Mouse (Mus musculus) ES-E14 (cell line): Measurements from ENCODE around the gene Cdyl. TPM values are rescaled to one million over a fixed set of nuclear protein-coding genes. Genes with fewer than 3 reads are reported as not detected.

Experiments used
- DNase-seq: peaks from one replicate; pipeline ENCODE4 v3.0.0-alpha.2; 2013; ENCODE audit warnings: low read depth, low spot score
- H3K27ac ChIP-seq: 2 replicates; pipeline ENCODE4 v1.5.1; 2012; ENCODE audit warnings: low read depth, mild to moderate bottlenecking, low read length, moderate library complexity, mixed read lengths; ENCODE audit not compliant: poor library complexity, insufficient read depth, severe bottlenecking
- H3K36me3 ChIP-seq: 2 replicates; pipeline ENCODE4 v1.6.1; 2012; ENCODE audit warnings: mild to moderate bottlenecking, low read length, moderate library complexity, mixed read lengths; ENCODE audit not compliant: control insufficient read depth, poor library complexity, insufficient read depth, severe bottlenecking
- H3K4me1 ChIP-seq, 2 experiments: fragments of 150-350 bp in 1 of 2; sonication (generic) in 1 of 2; 2 replicates each; pipeline ENCODE4 v1.6.1; 2012; ENCODE audit warnings: low read length in 2 of 2, mild to moderate bottlenecking in 1 of 2, mixed read lengths in 1 of 2; ENCODE audit not compliant: control insufficient read depth in 2 of 2, insufficient read depth in 2 of 2, poor library complexity in 1 of 2
- H3K4me3 ChIP-seq, 2 experiments: fragments of 150-350 bp in 1 of 2; sonication (generic) in 1 of 2; 2 replicates each; pipeline ENCODE4 v1.5.1; 2012; ENCODE audit warnings: low read length in 2 of 2, low read depth in 1 of 2, mild to moderate bottlenecking in 1 of 2, mixed read lengths in 1 of 2; ENCODE audit not compliant: insufficient read depth in 1 of 2, poor library complexity in 1 of 2, severe bottlenecking in 1 of 2
- H3K9ac ChIP-seq: 2 replicates; pipeline ENCODE4 v1.6.1; 2012; ENCODE audit warnings: low read depth, mild to moderate bottlenecking, low read length, mixed read lengths; ENCODE audit not compliant: poor library complexity, insufficient read depth, severe bottlenecking
- H3K9me3 ChIP-seq: fragments of 150-350 bp; sonication (generic); 2 replicates; pipeline ENCODE4 v1.6.1; 2012; ENCODE audit warnings: low read depth, mild to moderate bottlenecking, low read length; ENCODE audit not compliant: control insufficient read depth, insufficient read depth
- CHD2 ChIP-seq: IDR thresholded peaks from 2 replicates; pipeline ENCODE4 v1.6.1; 2014; ENCODE audit warnings: mild to moderate bottlenecking, low read depth, low read length, inconsistent platforms
- HCFC1 ChIP-seq: IDR thresholded peaks from 2 replicates; pipeline ENCODE4 v1.6.1; 2012; ENCODE audit warnings: low read length, inconsistent platforms, borderline replicate concordance; ENCODE audit not compliant: insufficient read depth
- MAFK ChIP-seq: IDR thresholded peaks from 2 replicates; pipeline ENCODE4 v1.6.1; 2014; ENCODE audit warnings: mild to moderate bottlenecking, low read depth, low read length, inconsistent platforms; ENCODE audit not compliant: insufficient read depth
- ZC3H11A ChIP-seq: IDR thresholded peaks from 2 replicates; pipeline ENCODE4 v1.6.1; 2012; ENCODE audit warnings: low read depth, mild to moderate bottlenecking, inconsistent platforms, low read length, borderline replicate concordance
- ZNF384 ChIP-seq: IDR thresholded peaks from 2 replicates; pipeline ENCODE4 v1.6.1; 2012; ENCODE audit warnings: low read depth, low read length, inconsistent platforms
- in situ Hi-C, 2 experiments: fragments of 600-800 bp; cut with MboI; formaldehyde crosslinking; loops; one replicate each; pipeline ENCODE4 v1.15.1; 2025; ENCODE audit warnings: low sequenced_read_pairs in 2 of 2, inconsistent platforms in 1 of 2; ENCODE audit not compliant: unreplicated experiment in 2 of 2
- total RNA-seq: library from RNA; depleted of rRNA; stranded (reverse); fragments of 300-350 nt; gene quantifications from 2 replicates; pipeline ENCODE4 v1.2.3, GENCODE M21; 2012

Gene Cdyl
- total RNA-seq, 1 experiment = 20.3 TPM

GRCm38 (mm10) chr13:35769673-35770072, 110.0 kb downstream of the Cdyl start:
- TF ChIP-seq MAFK (no peak), ZNF384 (no peak), CHD2 (no peak), ZC3H11A (no peak), HCFC1 (no peak)
- Histone ChIP-seq H3K4me3 (no peak overlapping the region), H3K36me3 (no peaks in the 10 kb centered on the region; the same call in 1 of the 2 replicates), H3K27ac (no peak overlapping the region), H3K9ac (no peak overlapping the region), H3K9me3 (no peaks in the 10 kb centered on the region), H3K4me1 (peaks cover 7 to 23% of the 10 kb centered on the region in 2 experiments)
- in situ Hi-C loops = no loop called here
- peak; percentile 19 for DNase-seq

GRCm38 (mm10) chr13:35770421-35770820, 110.8 kb downstream of the Cdyl start:
- no peaks in the 10 kb centered on the region for H3K9me3 ChIP-seq
- no peak overlapping the region for H3K4me3 ChIP-seq
- no peak for DNase-seq
- H3K27ac ChIP-seq = no peak overlapping the region
- H3K36me3 ChIP-seq = no peaks in the 10 kb centered on the region; the same call in 1 of the 2 replicates
- H3K4me1 ChIP-seq = peaks cover 7 to 27% of the 10 kb centered on the region in 2 experiments
- TF ChIP-seq ZC3H11A (no peak), CHD2 (no peak), MAFK (no peak), HCFC1 (no peak), ZNF384 (no peak)
- in situ Hi-C loops = no loop called here
- H3K9ac ChIP-seq = no peak overlapping the region

- Histone ChIP-seq H3K4me3 (no peak overlapping the region), H3K9me3 (no peaks in the 10 kb centered on the region)
These were observed 112.3 kb downstream of the Cdyl start for GRCm38 (mm10) chr13:35771968-35772382.

GRCm38 (mm10) chr13:35773763-35774162, 114.1 kb downstream of the Cdyl start:
- DNase-seq = no peak
- in situ Hi-C loops = no loop called here
- no peak overlapping the region for H3K9ac ChIP-seq
- no peaks in the 10 kb centered on the region for H3K9me3 ChIP-seq
- no peak overlapping the region for H3K27ac ChIP-seq
- no peaks in the 10 kb centered on the region; the same call in 1 of the 2 replicates for H3K36me3 ChIP-seq
- peaks cover 7 to 31% of the 10 kb centered on the region in 2 experiments for H3K4me1 ChIP-seq
- H3K4me3 ChIP-seq = no peak overlapping the region
- no peak for TF ChIP-seq ZNF384
- no peak for TF ChIP-seq CHD2
- no peak for TF ChIP-seq HCFC1
- TF ChIP-seq ZC3H11A = no peak
- TF ChIP-seq MAFK = no peak

More at GRCm38 (mm10) chr13:35771968-35772382, 112.3 kb downstream of the Cdyl start:
- no peak overlapping the region for H3K27ac ChIP-seq
- DNase-seq = peak; percentile 39
- in situ Hi-C loops = no loop called here
- peaks cover 7 to 29% of the 10 kb centered on the region in 2 experiments for H3K4me1 ChIP-seq
- H3K36me3 ChIP-seq = no peaks in the 10 kb centered on the region; the same call in 1 of the 2 replicates
- H3K9ac ChIP-seq = no peak overlapping the region
- TF ChIP-seq ZC3H11A = 0 out of 2 replicates have a peak, but pooled peaks have one; percentile 9
- no peak for TF ChIP-seq ZNF384

GRCm38 (mm10) chr13:35776123-35776522, 116.5 kb downstream of the Cdyl start:
- no peak for DNase-seq

More at GRCm38 (mm10) chr13:35776123-35776522, 116.5 kb downstream of the Cdyl start:
- Histone ChIP-seq H3K27ac (no peak overlapping the region), H3K36me3 (no peaks in the 10 kb centered on the region; the same call in 1 of the 2 replicates), H3K9me3 (no peaks in the 10 kb centered on the region), H3K4me3 (no peak overlapping the region), H3K9ac (no peak overlapping the region), H3K4me1 (peaks cover 5 to 31% of the 10 kb centered on the region in 2 experiments; a peak in 3 of 4 replicates)
- TF ChIP-seq ZNF384 = no peak
- no peak for TF ChIP-seq CHD2
- TF ChIP-seq MAFK = no peak
- TF ChIP-seq ZC3H11A = no peak
- no peak for TF ChIP-seq HCFC1
- in situ Hi-C loops = no loop called here
